Mouse (Mus musculus) erythroblast, embryonic 14.5 days (primary cell): ENCODE measurements around the gene Kdelr1. TPM values are rescaled to one million over a fixed set of nuclear protein-coding genes. Genes with fewer than 3 reads are reported as not detected.

Experiments used
- H3K27me3 ChIP-seq: 2 replicates; pipeline ENCODE4 v1.6.1; 2012; ENCODE audit warnings: inconsistent platforms; ENCODE audit not compliant: control insufficient read depth
- H3K36me3 ChIP-seq: 2 replicates; pipeline ENCODE4 v1.6.1; 2012; ENCODE audit warnings: mild to moderate bottlenecking, inconsistent platforms; ENCODE audit not compliant: control insufficient read depth
- H3K4me1 ChIP-seq: 2 replicates; pipeline ENCODE4 v1.6.1; 2012; ENCODE audit warnings: inconsistent platforms; ENCODE audit not compliant: control insufficient read depth
- H3K4me3 ChIP-seq: replicated peaks from 2 replicates; pipeline ENCODE3; 2012; ENCODE audit warnings: moderate library complexity, mild to moderate bottlenecking, inconsistent platforms
- H3K9me3 ChIP-seq: 2 replicates; pipeline ENCODE4 v1.6.1; 2012; ENCODE audit warnings: low read length, inconsistent platforms, mixed read lengths; ENCODE audit not compliant: control insufficient read depth
- GATA1 ChIP-seq: IDR thresholded peaks from 2 replicates; pipeline ENCODE4 v1.6.1; 2012; ENCODE audit warnings: low read length, inconsistent platforms, mixed read lengths
- TAL1 ChIP-seq: IDR thresholded peaks from 3 replicates; pipeline ENCODE4 v1.6.1; 2012; ENCODE audit warnings: low read length, inconsistent platforms, mixed read lengths
- polyA plus RNA-seq: library from polyadenylated mRNA; stranded (reverse); fragments of >175 nt; gene quantifications from 2 replicates; pipeline ENCODE4 v1.2.3, GENCODE M21; 2012

Gene Kdelr1
- 18.7 and 19.2 TPM in 2 replicates for polyA plus RNA-seq

DNA sequence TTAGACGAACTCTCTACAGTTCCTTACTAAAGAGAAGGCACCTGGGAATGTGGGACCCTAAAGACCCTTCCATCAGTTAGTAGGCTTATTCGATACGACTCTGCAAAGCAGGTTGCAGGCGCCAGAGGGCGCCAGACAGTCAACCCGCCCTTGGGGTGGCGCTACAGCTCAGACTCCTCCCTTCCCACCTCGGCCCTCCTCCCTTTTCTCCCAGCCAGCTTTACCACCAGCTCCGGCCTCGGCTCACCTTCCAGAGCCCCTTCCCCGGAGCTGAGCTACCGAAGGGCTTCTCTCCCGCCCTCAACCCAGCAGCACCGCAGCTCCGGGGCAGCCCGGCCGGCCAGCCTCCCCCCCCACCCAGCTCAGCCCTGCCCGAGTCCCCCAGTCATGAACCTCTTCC lies at the start of gene Kdelr1:
Gene Kdelr1 (plus strand): TSS at position 149 of the 400 bp plus-strand sequence.
- Histone ChIP-seq H3K27me3 (peaks cover 48% of the 10 kb centered on the region), H3K4me1 (peaks cover 26% of the 10 kb centered on the region)
- TF ChIP-seq GATA1 (no peak), TAL1 (no peak)

DNA sequence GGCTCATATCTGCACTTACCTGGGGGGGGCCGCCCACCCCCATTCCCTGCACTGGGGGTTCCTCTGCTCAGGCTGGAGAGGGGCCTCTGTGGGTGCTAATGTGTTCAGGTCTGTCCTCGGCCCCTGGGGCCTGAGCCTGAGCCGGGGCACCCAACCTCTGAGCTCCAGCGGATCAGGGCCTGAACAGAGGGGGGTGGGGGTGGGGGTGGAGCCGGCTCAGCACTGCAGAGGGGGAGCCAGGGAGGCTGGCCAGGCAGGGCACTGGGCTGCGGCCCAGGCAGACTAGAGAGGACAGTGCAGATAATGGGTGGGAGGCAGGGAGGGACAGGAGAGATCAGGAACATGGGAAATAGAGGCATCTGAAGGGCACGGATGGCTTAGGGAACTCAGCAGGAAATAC lies 48.0 kb upstream of the Kdelr1 start, which contains the start of gene Kcnj14:
Gene Kcnj14 (minus strand): TSS at position 185 of the 400 bp plus-strand sequence.
- TF ChIP-seq TAL1 (no peak), GATA1 (no peak)
- H3K36me3 ChIP-seq, result peaks cover 70% of the 10 kb centered on the region
- H3K4me1 ChIP-seq, result peaks cover 7% of the 10 kb centered on the region
- peaks cover 1% of the 10 kb centered on the region; the same call in 1 of the 2 replicates for H3K27me3 ChIP-seq
- no peak within 1 kb of the TSS for H3K4me3 ChIP-seq
- no peaks in the 10 kb centered on the region for H3K9me3 ChIP-seq

More for the DNA sequence above, at the start of gene Kdelr1:
- peaks cover 2% of the 10 kb centered on the region; the same call in 1 of the 2 replicates for H3K9me3 ChIP-seq
- H3K4me3 ChIP-seq, result peak within 1 kb of the TSS; percentile 76
- peaks cover 41% of the 10 kb centered on the region for H3K36me3 ChIP-seq

DNA sequence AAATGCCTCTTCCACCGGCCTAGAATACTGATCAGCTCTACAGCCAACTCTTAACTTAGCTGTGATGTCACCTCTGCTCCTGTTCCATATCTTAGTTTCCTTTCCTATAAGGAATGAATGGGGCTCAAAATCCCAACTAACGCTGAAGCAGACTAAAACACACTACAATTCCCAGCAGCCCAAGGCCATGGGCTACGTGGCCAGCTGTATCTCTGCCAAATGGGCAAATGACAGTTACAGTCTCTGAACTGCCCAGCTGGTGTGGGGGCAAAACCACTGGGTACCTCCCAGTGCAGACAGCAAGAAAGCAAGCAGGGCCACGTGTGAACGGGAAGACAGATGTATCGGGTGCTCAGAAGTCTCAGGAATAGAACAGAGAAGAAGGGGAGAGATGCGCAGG lies 45.9 kb upstream of the Kdelr1 start:
- H3K36me3 ChIP-seq, result peaks cover 70% of the 10 kb centered on the region
- peaks cover 25% of the 10 kb centered on the region for H3K4me1 ChIP-seq
- H3K4me3 ChIP-seq, result no peak overlapping the region
- H3K27me3 ChIP-seq, result peaks cover 11% of the 10 kb centered on the region
- TF ChIP-seq GATA1, result no peak
- TF ChIP-seq TAL1, result no peak
- H3K9me3 ChIP-seq, result no peaks in the 10 kb centered on the region

DNA sequence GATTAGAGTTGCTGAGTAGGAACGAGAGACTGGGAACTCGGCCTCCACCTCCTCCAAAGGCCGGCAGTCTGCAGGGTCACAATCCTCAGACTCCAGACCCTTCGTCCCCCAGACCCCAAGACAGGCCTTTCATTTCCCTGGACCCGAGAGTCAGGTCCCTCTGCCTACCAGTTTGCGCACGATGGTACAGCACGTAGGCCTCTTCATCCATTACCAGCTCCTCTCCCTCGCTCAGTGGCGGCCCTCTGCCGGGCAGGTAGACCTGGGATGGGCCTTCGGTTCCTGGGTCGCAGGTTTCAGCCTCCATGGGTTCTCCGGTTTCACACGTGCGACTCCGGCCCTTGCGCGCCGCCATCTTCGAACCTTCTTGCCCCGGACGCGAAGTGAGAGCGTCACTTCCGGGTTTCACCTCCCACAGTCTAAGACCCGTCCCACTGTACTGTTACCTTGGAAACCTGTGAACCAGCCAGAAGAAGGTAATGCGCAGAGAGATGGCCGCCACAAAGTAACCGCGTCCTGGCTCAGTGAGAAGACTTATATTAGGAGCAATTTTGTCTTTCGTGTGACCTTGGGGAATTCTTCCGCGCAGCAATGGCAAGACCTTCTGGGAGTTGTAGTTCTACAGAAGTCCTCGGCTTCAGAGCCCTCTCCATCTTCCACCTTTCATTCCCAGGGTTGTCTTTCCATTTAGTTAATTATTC lies 42.0 kb upstream of the Kdelr1 start, which contains the start of gene Grwd1:
Gene Grwd1 (minus strand): TSS at position 518 of the 701 bp plus-strand sequence.
- peaks cover 40% of the 10 kb centered on the region for H3K36me3 ChIP-seq
- peak within 1 kb of the TSS; percentile 83 for H3K4me3 ChIP-seq
- peaks cover 25% of the 10 kb centered on the region for H3K4me1 ChIP-seq
- peaks cover 50% of the 10 kb centered on the region for H3K27me3 ChIP-seq
- TF ChIP-seq TAL1 (no peak), GATA1 (no peak)
- peaks cover 3% of the 10 kb centered on the region; the same call in 1 of the 2 replicates for H3K9me3 ChIP-seq

DNA sequence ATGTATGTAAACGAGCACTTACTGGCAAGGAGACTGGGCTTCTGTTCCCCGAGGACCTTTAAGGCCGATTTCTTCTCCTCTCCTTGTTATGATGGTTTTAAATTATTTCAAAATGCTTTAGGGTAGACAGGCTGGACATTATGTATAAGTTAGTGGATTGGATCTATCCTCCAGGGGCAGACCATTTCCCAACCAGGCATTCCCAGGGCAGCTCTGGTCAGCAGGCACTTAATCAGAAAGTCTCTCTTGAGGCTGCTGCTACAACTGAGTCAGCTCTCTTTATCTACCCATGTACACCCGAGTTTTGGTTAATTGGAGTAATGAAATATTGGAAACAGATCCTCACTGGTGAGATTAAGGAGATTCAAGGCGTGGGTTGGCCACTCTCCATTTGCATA lies 41.4 kb upstream of the Kdelr1 start:
- H3K27me3 ChIP-seq, result peaks cover 54% of the 10 kb centered on the region
- H3K4me3 ChIP-seq, result peak overlapping the region; percentile 83
- peaks cover 3% of the 10 kb centered on the region; the same call in 1 of the 2 replicates for H3K9me3 ChIP-seq
- peaks cover 35% of the 10 kb centered on the region for H3K36me3 ChIP-seq
- peaks cover 25% of the 10 kb centered on the region for H3K4me1 ChIP-seq
- TF ChIP-seq GATA1 (no peak), TAL1 (no peak)

DNA sequence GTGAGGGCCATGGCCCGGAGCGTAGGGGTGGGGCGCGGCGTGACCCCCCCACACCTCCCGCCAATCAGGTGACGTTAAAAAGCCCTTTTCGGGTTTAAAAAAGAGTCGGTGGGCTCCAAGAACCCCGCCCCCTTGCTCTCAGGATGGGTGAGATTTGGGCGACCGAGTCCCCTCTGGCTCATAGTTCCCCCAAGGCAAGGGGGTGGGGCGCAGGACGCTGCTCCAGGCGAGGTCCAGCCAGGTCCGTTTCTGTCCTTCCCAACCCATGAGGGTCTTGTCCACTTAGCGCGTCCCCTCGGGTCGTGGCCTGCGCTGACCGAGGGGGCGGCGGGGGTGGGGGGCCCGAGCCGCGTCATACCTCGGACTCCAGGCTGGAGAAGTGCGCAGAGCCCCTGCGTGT lies 40.1 kb upstream of the Kdelr1 start:
- H3K4me3 ChIP-seq, result no peak overlapping the region

DNA sequence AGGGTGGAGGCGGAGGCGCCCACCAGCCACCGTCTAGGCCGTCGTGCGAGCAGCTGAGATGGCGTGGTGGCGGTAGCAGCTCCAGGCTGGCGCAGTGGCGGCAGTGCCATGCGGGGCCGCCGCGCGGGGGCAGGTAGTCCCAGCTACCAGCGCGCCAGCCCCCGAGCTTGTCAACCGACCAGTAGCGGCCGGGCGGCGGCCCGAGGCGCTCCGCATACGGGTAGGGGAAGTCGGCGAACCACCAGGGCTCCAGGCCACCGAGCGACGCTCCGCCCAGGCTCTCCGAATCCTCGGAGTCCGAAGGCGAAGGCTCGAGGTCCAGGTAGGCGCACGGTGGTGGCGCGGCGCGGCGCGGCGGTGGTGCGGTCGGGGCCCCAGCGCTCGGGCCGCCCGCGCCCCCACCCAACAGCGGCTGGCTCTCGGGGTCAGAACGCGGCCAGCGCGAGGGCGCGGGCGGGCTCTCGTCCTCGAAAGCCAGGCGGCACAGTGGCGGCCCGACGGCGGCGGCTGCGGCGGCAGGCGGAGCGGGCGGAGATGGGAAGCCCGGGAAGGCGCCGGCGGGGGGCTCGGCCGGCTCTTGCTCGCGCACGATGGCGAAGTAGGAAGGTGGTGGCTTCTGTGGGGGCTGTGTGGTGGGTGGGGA lies 39.3 kb upstream of the Kdelr1 start:
- peaks cover 3% of the 10 kb centered on the region; the same call in 1 of the 2 replicates for H3K9me3 ChIP-seq
- peaks cover 25% of the 10 kb centered on the region for H3K4me1 ChIP-seq
- peaks cover 13% of the 10 kb centered on the region for H3K36me3 ChIP-seq
- peaks cover 57% of the 10 kb centered on the region for H3K27me3 ChIP-seq
- no peak overlapping the region for H3K4me3 ChIP-seq
- TF ChIP-seq TAL1, result no peak
- no peak for TF ChIP-seq GATA1

More for the DNA sequence above, 40.1 kb upstream of the Kdelr1 start:
- peaks cover 22% of the 10 kb centered on the region for H3K36me3 ChIP-seq
- peaks cover 3% of the 10 kb centered on the region; the same call in 1 of the 2 replicates for H3K9me3 ChIP-seq
- H3K27me3 ChIP-seq, result peaks cover 57% of the 10 kb centered on the region
- H3K4me1 ChIP-seq, result peaks cover 25% of the 10 kb centered on the region
- TF ChIP-seq TAL1 (no peak), GATA1 (no peak)

DNA sequence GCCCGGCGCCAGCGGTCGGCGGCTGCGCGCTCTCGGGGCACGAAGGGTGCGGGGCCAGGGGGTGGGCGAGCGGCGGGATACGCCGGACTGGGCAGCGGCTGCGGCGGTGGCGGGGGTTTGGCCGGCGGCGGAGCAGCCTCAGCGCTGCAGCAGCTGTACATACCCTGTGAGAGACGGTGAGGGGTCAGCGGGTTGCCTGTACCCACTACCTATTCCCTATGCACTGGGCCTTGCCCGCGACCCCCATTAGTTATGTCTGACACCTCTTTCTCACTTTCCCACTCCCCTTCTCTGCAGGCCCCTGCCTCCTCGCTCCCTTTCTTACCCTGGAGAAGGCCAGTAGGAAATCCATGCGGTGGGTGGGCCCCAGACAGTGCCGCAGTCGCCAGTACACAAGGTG lies 38.6 kb upstream of the Kdelr1 start:
- no peak overlapping the region for H3K4me3 ChIP-seq
- H3K27me3 ChIP-seq, result peaks cover 57% of the 10 kb centered on the region
- H3K36me3 ChIP-seq, result peaks cover 7% of the 10 kb centered on the region
- peaks cover 25% of the 10 kb centered on the region for H3K4me1 ChIP-seq
- TF ChIP-seq GATA1 (no peak), TAL1 (no peak)
- peaks cover 3% of the 10 kb centered on the region; the same call in 1 of the 2 replicates for H3K9me3 ChIP-seq
